Mouse (Mus musculus) neural tube, embryonic 10.5 days (tissue): ENCODE results near the gene 1110032A03Rik.

Experiments used
- DNase-seq: peaks from one replicate; pipeline ENCODE4 v3.0.0-alpha.2; 2017; ENCODE audit warnings: low spot score; ENCODE audit errors: extremely low spot score

The 1110032A03Rik gene

GRCm38 (mm10) chr9:50734989-50735388 is 40.3 kb downstream of the 1110032A03Rik start:
- DNase-seq = peak; percentile 54

- DNase-seq = no peak
Observed at GRCm38 (mm10) chr9:50732560-50732959, 42.8 kb downstream of the 1110032A03Rik start.

- no peak for DNase-seq
Observed at GRCm38 (mm10) chr9:50729600-50729999, 45.7 kb downstream of the 1110032A03Rik start.

- DNase-seq = peak; percentile 87
Observed at GRCm38 (mm10) chr9:50727925-50728651, 47.2 kb downstream of the 1110032A03Rik start.

GRCm38 (mm10) chr9:50727171-50727924 is 48.0 kb downstream of the 1110032A03Rik start:
- no peak for DNase-seq

- DNase-seq = peak; percentile 38
Observed at GRCm38 (mm10) chr9:50725921-50726590, 49.3 kb downstream of the 1110032A03Rik start.

- no peak for DNase-seq
Observed at GRCm38 (mm10) chr9:50724661-50725330, 50.5 kb downstream of the 1110032A03Rik start.

GRCm38 (mm10) chr9:50724147-50724546 is 51.2 kb downstream of the 1110032A03Rik start:
- DNase-seq = no peak

GRCm38 (mm10) chr9:50723406-50723805 is 51.9 kb downstream of the 1110032A03Rik start:
- no peak for DNase-seq

GRCm38 (mm10) chr9:50722451-50722911 is 52.8 kb downstream of the 1110032A03Rik start:
- no peak for DNase-seq

GRCm38 (mm10) chr9:50721061-50721460 is 54.3 kb downstream of the 1110032A03Rik start:
- DNase-seq = no peak

GRCm38 (mm10) chr9:50718878-50719277 is 56.4 kb downstream of the 1110032A03Rik start:
- DNase-seq = no peak

GRCm38 (mm10) chr9:50714188-50714587 is 61.1 kb downstream of the 1110032A03Rik start:
- DNase-seq = no peak
